Mouse (Mus musculus) spleen, embryonic (tissue): ENCODE measurements around the gene Wnt5b.

ENCODE experiments used
- CTCF ChIA-PET: fragments of 350-600 bp; sonication (Branson Sonifier 250); formaldehyde crosslinking; loops from one replicate; lab custom pipeline; 2022; lab: Charles Lee

The Wnt5b gene

GRCm38 (mm10) chr6:119460391-119460790, 83.8 kb downstream of the Wnt5b start:
- CTCF ChIA-PET, result no interaction called here

DNA sequence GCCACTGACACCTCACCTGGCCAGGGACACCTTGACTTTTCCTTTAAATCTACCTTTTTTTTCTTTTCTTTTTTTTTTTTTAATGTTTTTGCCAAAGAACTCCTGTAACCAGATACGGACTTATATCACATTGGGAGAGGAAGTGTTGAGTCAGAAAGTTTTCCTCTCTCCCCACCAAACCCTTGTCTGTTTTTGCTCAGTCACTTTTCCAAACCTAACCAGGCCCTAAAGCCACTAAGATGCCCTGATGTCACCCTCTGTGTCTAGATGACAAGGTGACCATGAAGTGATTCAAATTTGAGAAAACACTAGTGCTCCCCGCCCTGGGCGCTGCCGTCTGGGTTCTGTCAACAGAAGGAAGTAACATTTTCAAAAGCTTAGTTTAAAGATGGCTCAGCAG, 85.1 kb downstream of the Wnt5b start:
- CTCF ChIA-PET, result no interaction called here

DNA sequence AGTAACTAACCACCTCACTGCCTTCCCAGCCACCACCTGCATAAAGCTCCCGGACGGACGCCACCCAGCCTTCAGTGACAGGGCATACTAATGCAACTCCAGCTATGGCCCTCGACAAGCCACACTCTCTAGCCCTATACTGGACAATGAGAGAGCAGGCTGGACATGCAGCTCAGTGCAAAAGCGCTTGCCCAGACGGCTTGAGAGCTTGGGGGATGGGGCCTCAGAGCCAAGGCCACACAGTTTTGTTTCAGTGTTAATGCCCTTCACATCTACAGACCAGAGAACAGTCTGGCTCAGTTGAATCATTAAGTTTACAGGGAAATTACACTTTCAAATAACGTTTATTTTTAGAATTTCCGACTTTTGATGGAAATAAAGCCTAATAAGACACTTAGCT, 86.0 kb downstream of the Wnt5b start:
- CTCF ChIA-PET, result interaction anchor here (1.4 kb wide), 1 partner anchor 15 kb away, joined by 4 read pairs; no protein-coding TSS in a partner anchor

DNA sequence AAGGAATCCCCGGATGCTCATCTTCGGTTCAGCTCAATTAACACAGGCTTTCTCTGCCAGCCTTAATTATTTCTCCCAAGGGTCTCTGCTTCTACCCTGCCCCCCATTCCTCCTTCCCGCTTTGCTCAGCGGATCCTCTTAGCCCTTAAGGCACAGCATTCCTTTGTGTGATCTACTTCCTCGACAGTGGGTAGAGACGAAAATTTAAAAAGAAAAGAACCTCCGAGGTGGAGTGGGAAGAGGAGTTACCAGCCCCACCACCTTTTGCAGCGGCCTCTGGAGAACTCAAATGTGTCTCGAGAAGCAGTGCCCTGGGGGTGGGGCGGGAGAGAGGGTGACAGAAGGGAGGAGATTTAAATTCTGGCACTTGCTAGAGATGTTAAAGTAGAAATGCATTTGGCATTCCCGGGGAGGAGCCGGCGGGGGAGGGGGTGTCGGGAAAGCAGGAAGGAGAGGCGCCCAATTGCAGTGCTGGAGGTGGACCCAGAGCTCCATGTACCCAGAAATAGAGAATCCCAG, 92.1 kb downstream of the Wnt5b start:
- CTCF ChIA-PET, result no interaction called here

- CTCF ChIA-PET, result no interaction called here
These were observed 92.9 kb downstream of the Wnt5b start for GRCm38 (mm10) chr6:119450965-119451943.

GRCm38 (mm10) chr6:119449060-119449499, 95.1 kb downstream of the Wnt5b start:
- CTCF ChIA-PET, result interaction anchor here (0.6 kb wide), 1 partner anchor 86 kb away, joined by 3 read pairs; no protein-coding TSS in a partner anchor

GRCm38 (mm10) chr6:119448321-119449059, 95.7 kb downstream of the Wnt5b start:
- CTCF ChIA-PET, result interaction anchor here (0.6 kb wide), 1 partner anchor 85 kb away, joined by 3 read pairs; no protein-coding TSS in a partner anchor

- CTCF ChIA-PET, result no interaction called here
These were observed 98.2 kb downstream of the Wnt5b start for GRCm38 (mm10) chr6:119445671-119446607.

DNA sequence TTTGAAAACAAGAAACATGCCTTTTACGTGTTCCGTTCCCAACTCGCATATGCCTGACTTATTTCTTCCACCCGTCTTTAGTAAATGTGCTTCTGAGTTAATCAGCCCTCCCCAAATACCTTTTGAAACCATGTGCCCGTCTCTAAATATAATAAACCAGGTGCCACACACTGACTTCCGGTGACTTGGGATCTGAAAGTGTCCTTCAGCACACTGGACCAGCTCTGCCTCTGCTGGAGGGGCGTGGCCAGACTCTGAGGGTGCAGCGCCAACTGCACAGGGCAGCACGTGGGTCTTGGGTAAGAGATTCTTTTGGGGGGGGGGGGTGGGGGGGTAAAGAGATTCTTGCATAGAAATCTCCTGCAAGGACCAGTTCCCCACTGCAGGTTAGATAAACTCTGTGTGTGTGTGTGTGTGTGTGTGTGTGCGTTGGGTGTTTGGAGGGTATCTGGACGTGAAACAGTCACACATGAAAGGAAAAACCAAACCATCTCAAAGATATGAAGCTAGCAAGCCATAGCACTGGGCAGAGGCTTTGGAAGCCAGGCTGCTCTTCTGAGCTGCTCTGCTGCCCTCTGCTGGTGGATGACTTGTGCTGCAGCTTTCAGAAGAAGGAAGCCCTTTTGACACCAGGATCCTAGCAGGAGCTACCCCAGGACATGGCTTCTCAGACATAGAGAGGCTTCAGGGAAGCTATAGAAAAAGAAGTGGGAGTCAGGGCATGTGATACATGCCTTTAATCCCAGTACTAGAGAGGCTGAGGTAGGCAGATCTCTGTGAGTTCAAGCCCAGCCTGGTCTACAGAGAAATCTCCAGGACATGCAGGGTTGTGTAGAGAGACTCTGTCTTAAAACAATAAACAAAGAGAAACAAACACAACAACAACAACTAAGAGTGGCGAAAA, 100.2 kb downstream of the Wnt5b start:
- CTCF ChIA-PET, result interaction anchor here (0.7 to 1.8 kb wide), 4 partner anchors 14 to 224 kb away, joined by 3 to 9 read pairs (median 6); no protein-coding TSS in a partner anchor

DNA sequence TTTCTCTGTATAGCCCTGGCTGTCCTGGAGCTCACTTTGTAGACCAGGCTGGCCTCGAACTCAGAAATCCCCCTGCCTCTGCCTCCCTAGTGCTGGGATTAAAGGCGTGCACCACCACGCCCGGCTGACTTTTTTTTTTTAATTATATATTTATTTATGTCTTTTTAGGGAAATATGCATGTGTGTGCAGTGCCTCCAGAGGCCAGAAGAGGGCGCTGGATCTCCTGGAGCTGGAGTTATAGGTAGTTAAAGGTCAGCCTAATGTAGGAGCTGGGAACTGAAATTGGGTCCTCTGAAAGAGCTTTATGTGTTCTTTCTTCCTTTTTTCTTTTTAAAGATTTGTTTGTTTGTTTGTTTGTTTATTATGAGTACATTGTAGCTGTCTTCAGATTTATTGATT, 101.4 kb downstream of the Wnt5b start:
- CTCF ChIA-PET, result interaction anchor here (1.8 kb wide), 1 partner anchor 15 kb away, joined by 4 read pairs; no protein-coding TSS in a partner anchor

DNA sequence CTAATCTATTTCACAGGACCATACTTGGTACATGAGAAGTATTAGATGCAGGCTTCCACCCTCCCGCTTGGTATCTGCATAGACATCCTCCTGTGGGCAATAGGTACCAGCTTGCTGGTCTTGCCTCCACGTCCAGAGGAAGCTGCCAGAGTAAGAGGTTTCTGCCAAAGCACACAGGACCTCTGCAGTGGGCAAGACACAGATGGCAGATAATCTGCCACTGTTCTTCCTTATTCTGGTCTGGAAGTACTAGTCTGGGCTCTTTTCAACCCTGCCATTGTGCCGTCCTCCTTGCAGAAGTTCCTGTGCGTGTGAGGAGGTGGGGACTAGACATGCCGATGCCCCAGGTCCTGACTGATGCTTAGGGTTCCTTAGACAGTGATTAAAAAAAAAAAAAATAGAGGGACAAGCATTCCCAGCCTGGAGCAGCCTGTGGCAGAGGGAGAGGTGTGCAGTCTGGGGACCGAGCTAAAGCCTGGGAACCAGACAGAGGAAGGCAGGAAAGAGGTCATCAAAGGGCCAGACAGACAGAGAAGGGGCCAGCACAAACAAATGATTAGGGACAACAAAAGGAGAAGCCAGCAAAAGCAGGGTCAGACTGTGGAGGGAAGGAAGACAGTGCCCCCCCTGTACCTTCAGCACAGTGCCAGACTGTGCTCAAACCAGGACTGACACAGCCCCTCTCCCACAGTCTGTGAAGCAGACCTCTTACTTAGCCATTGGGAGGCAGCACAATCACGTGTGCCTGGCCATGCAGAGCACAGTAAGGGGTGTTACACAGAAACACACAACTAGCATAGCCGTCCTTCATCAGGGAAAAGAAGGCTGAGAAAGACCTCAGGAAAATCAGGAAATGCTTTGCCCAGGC, 106.0 kb downstream of the Wnt5b start:
- CTCF ChIA-PET, result no interaction called here

GRCm38 (mm10) chr6:119434394-119434793, 109.8 kb downstream of the Wnt5b start:
- CTCF ChIA-PET, result no interaction called here

GRCm38 (mm10) chr6:119431751-119432324, 112.3 kb downstream of the Wnt5b start:
- CTCF ChIA-PET, result interaction anchor here (0.7 kb wide), 1 partner anchor 732 kb away, joined by 25 read pairs; no protein-coding TSS in a partner anchor

DNA sequence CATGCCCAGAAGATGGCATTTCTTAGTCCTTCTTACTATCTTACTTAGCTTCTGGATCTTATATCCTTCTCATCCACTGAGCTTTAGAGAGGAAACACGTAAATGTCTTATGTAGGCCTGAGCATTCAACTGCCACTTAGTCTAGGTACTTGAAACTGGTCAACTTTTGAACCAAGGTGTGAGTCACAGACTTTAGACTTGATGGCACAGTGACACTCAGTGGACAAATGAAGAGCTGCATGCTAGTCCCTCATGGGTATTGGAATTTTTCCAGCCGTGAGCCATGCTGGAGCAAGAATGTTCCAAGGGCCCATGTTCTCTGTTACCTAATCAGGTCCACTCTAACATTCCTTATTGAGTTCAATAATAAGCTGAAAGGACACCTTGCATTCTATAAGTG, 113.6 kb downstream of the Wnt5b start:
- CTCF ChIA-PET, result interaction anchor here (0.8 kb wide), 1 partner anchor 210 kb away, joined by 3 read pairs; no protein-coding TSS in a partner anchor

DNA sequence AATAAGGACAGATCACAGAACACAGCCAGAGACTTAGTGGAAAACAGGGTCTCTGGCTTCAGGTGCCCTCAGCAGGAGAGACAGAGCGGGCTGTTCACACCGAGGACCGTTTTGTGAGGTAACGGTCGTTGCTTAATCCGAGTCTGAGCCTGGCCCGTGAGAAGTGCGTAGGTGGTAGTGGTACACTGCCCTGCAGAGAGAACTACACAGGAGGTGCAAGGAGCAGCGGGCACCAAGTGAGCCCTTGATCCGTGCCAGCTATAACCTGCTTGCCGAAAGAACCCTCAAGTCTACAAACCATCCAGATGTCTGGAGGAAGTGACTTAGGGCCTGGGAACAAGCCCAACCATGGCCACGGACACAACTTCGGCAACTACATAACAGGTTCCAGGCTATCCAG, 114.8 kb downstream of the Wnt5b start:
- CTCF ChIA-PET, result interaction anchor here (0.7 kb wide), 1 partner anchor 18 kb away, joined by 4 read pairs; no protein-coding TSS in a partner anchor

DNA sequence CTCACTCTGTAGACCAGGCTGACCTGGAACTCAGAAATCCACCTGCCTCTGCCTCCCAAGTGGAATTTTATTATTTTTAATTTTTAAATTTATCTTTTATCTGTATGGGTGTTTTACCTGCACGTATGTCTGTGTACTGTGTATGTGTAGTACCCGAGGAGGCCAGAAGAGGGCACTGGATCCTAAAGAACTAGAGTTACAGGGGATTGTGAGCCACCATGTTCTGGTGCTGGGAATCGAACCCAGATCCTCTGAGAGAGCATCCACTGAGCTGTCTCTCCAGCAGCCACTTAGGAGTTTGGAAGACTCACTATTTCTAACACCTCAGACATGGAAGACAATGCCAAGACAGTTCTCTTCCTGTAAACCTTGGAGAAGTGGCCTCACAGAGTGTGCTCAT, 115.5 kb downstream of the Wnt5b start:
- CTCF ChIA-PET, result interaction anchor here (0.7 kb wide), 1 partner anchor 17 kb away, joined by 4 read pairs; no protein-coding TSS in a partner anchor

GRCm38 (mm10) chr6:119421001-119421400, 123.1 kb downstream of the Wnt5b start:
- CTCF ChIA-PET, result no interaction called here

DNA sequence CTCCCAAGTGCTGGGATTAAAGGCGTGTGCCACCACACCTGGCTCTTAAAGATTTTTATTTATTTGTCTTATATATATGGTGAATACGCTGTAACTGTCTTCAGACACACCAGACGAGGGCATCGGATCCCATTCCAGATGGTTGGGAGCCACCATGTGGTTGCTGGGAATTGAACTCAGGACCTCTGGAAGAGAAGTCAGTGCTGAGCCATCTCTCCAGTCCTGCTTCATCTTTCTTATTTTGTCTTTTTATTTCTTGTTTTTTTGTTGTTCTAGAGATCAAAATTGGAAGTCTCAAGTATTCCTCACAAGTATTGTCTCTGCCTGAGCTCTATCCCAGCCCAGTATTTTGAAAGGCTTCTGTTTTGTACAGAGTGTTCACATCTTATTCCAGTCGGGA, 123.8 kb downstream of the Wnt5b start:
- CTCF ChIA-PET, result no interaction called here
